Mouse (Mus musculus) monocyte, adult 2 months (primary cell): Measurements from ENCODE around the gene Itgal.
"Not testable (repeated sequence)": the region's sequence is repeated elsewhere in the genome, so short reads cannot be mapped to it uniquely, and the experiment has no call there.

Experiments
- DNase-seq, 2 experiments: peaks; one replicate each; pipeline ENCODE4 v3.0.0; 2022; ENCODE audit warnings: low spot score in 2 of 2, low read depth in 1 of 2

The Itgal gene

GRCm38 (mm10) chr7:127296098-127296497, at the start of gene Itgal:
Gene Itgal (plus strand): TSS chr7:127296260.
- DNase-seq = peak; percentile 37 to 68

- DNase-seq = not testable (repeated sequence)
Observed at GRCm38 (mm10) chr7:127250511-127250910, 45.5 kb upstream of the Itgal start.

- no peak for DNase-seq
Observed at GRCm38 (mm10) chr7:127252414-127252813, 43.6 kb upstream of the Itgal start.

- no peak for DNase-seq
Observed at GRCm38 (mm10) chr7:127253341-127253740, 42.7 kb upstream of the Itgal start.

- peak; percentile 86 to 87 for DNase-seq
Observed at GRCm38 (mm10) chr7:127253821-127254769, 42.0 kb upstream of the Itgal start.

- DNase-seq = no peak
Observed at GRCm38 (mm10) chr7:127255008-127255407, 41.1 kb upstream of the Itgal start.

GRCm38 (mm10) chr7:127255965-127256364, 40.1 kb upstream of the Itgal start:
- DNase-seq = no peak

GRCm38 (mm10) chr7:127256518-127256917, 39.5 kb upstream of the Itgal start:
- DNase-seq = no peak

- DNase-seq = no peak
Observed at GRCm38 (mm10) chr7:127259186-127259905, 36.7 kb upstream of the Itgal start.

GRCm38 (mm10) chr7:127260309-127261111, 35.5 kb upstream of the Itgal start, which contains the start of gene Dctpp1:
Gene Dctpp1 (minus strand): TSS chr7:127260709.
- peak; percentile 89 to 94 for DNase-seq

GRCm38 (mm10) chr7:127262218-127262961, 33.7 kb upstream of the Itgal start:
- no peak for DNase-seq

- no peak for DNase-seq
Observed at GRCm38 (mm10) chr7:127263526-127263925, 32.5 kb upstream of the Itgal start.

- peak in 1 of 2 experiments; percentile 27 for DNase-seq
Observed at GRCm38 (mm10) chr7:127270256-127270655, 25.8 kb upstream of the Itgal start.

GRCm38 (mm10) chr7:127270666-127271065, 25.4 kb upstream of the Itgal start:
- DNase-seq = no peak

- no peak for DNase-seq
Observed at GRCm38 (mm10) chr7:127271093-127271492, 25.0 kb upstream of the Itgal start.

GRCm38 (mm10) chr7:127272566-127272965, 23.5 kb upstream of the Itgal start:
- DNase-seq = no peak

- DNase-seq = no peak
Observed at GRCm38 (mm10) chr7:127273118-127273923, 22.7 kb upstream of the Itgal start.

GRCm38 (mm10) chr7:127273925-127274789, 21.9 kb upstream of the Itgal start, which contains the start of gene Sephs2:
Gene Sephs2 (minus strand): TSS chr7:127274055.
- DNase-seq = peak; percentile 76 to 88
